Mouse (Mus musculus) limb, embryonic 14.5 days (tissue): Measurements from ENCODE around the gene Nat10. TPM values are rescaled to one million over a fixed set of nuclear protein-coding genes. Genes with fewer than 3 reads are reported as not detected.

Source experiments
- ATAC-seq: fragments of 200-750 bp; cut with Nextera tagmentation; 2 replicates; pipeline ENCODE4 v1.8.0; 2017; ENCODE audit warnings: low read depth, moderate number of reproducible peaks, moderate TSS enrichment; ENCODE audit not compliant: low FRiP score
- DNase-seq: peaks from one replicate; pipeline ENCODE4 v3.0.0-alpha.2; 2015; ENCODE audit warnings: low spot score
- H3K27ac ChIP-seq: fragments of 300-500 bp; sonication (generic); replicated peaks from 2 replicates; pipeline ENCODE4 v1.5.1; 2014; ENCODE audit warnings: low read depth, mild to moderate bottlenecking, low read length, moderate library complexity, mixed read lengths
- H3K27me3 ChIP-seq: fragments of 300-500 bp; sonication (generic); 2 replicates; pipeline ENCODE4 v1.6.1; 2014; ENCODE audit warnings: low read length, mixed read lengths; ENCODE audit not compliant: control insufficient read depth, insufficient read depth
- H3K36me3 ChIP-seq: fragments of 300-500 bp; sonication (generic); 2 replicates; pipeline ENCODE4 v1.6.1; 2014; ENCODE audit warnings: mild to moderate bottlenecking, low read length, moderate library complexity, mixed read lengths; ENCODE audit not compliant: control insufficient read depth, insufficient read depth
- H3K4me1 ChIP-seq: fragments of 300-500 bp; sonication (generic); 2 replicates; pipeline ENCODE4 v1.6.1; 2014; ENCODE audit warnings: antibody characterized with exemption, low read length, mixed read lengths; ENCODE audit not compliant: control insufficient read depth, insufficient read depth
- H3K4me2 ChIP-seq: fragments of 300-500 bp; sonication (generic); replicated peaks from 2 replicates; pipeline ENCODE4 v1.6.1; 2014; ENCODE audit warnings: low read depth, mild to moderate bottlenecking, low read length, moderate library complexity; ENCODE audit not compliant: severe bottlenecking
- H3K4me3 ChIP-seq: fragments of 300-500 bp; sonication (generic); replicated peaks from 2 replicates; pipeline ENCODE4 v1.5.1; 2014; ENCODE audit warnings: low read length
- H3K9ac ChIP-seq: fragments of 300-500 bp; sonication (generic); 2 replicates; pipeline ENCODE4 v1.6.1; 2014; ENCODE audit warnings: mild to moderate bottlenecking, low read depth, low read length, moderate library complexity; ENCODE audit not compliant: severe bottlenecking
- H3K9me3 ChIP-seq: fragments of 300-500 bp; sonication (generic); 2 replicates; pipeline ENCODE4 v1.6.1; 2016; ENCODE audit warnings: low read length; ENCODE audit not compliant: control insufficient read depth
- POLR2A ChIP-seq: fragments of 200-500 bp; IDR thresholded peaks from 2 replicates; pipeline ENCODE4 v1.8.0; 2012; ENCODE audit warnings: inconsistent platforms, mild to moderate bottlenecking, moderate library complexity, borderline replicate concordance; ENCODE audit not compliant: insufficient read depth, insufficient read length; ENCODE audit errors: extremely low read depth
- WGBS: fragments of 180-500 bp; shearing (Covaris S2); extraction: QIAGEN DNeasy Blood & Tissue Kit; methylation state at CpG from one replicate; pipeline ENCODE4 v1.1.7; 2014; 5-methylcytosine and 5-hydroxymethylcytosine counted together
- polyA plus RNA-seq, 2 experiments: library from polyadenylated mRNA; depleted of rRNA in 1 of 2; stranded (reverse) in 1 of 2; unstranded in 1 of 2; fragments of >200 nt; fragmentation: Nextera tagmentation in 1 of 2; extraction: Ambion mirVana in 1 of 2; gene quantifications; 2 replicates each; pipeline versions ENCODE4 v1.2.1 to v1.2.3; 2012 to 2014

Gene Nat10
- 57.2 and 85.5 TPM in 2 replicates for polyA plus RNA-seq (2012; rRNA removed)
- 24.0 and 28.1 TPM in 2 replicates for polyA plus RNA-seq (2014; fragmentation: Nextera tagmentation; extraction: Ambion mirVana)

- peak within 1 kb of the TSS; percentile 72 for H3K4me2 ChIP-seq
- peaks cover 4% of the 10 kb centered on the region; the same call in 1 of the 2 replicates for H3K4me1 ChIP-seq
- H3K4me3 ChIP-seq: peak within 1 kb of the TSS; percentile 75
- H3K27ac ChIP-seq: peak within 1 kb of the TSS; percentile 70; the same call in 1 of the 2 replicates
- H3K27me3 ChIP-seq: no peaks in the 10 kb centered on the region
- ATAC-seq: peak; percentile 94
- 1% methylated on average over 47 of the region's 47 CpGs for WGBS
- no peaks in the 10 kb centered on the region for H3K9me3 ChIP-seq
- H3K36me3 ChIP-seq: peaks cover 16% of the 10 kb centered on the region
- peak within 1 kb of the TSS; percentile 69 for H3K9ac ChIP-seq
- peak; percentile 21; the same call in 1 of the 2 replicates for TF ChIP-seq POLR2A
- peak; percentile 99 for DNase-seq
Observed at GRCm38 (mm10) chr2:103760906-103761716, at the start of gene Nat10. TSS of gene Nat10 (minus strand) at chr2:103761270.

- 85% methylated on average over 6 of the region's 6 CpGs for WGBS
- Histone ChIP-seq H3K9ac (no peak overlapping the region), H3K27me3 (no peaks in the 10 kb centered on the region), H3K4me1 (no peaks in the 10 kb centered on the region), H3K27ac (no peak overlapping the region), H3K4me2 (no peak overlapping the region), H3K4me3 (no peak overlapping the region), H3K9me3 (no peaks in the 10 kb centered on the region), H3K36me3 (no peaks in the 10 kb centered on the region)
- no peak for TF ChIP-seq POLR2A
- DNase-seq: no peak
- ATAC-seq: no peak
Observed at GRCm38 (mm10) chr2:103810412-103810811, 49.3 kb upstream of the Nat10 start.

GRCm38 (mm10) chr2:103808466-103808865 is 47.4 kb upstream of the Nat10 start:
- H3K27ac ChIP-seq: no peak overlapping the region
- no peak overlapping the region for H3K4me2 ChIP-seq
- H3K9me3 ChIP-seq: no peaks in the 10 kb centered on the region
- ATAC-seq (no peak), DNase-seq (no peak)
- H3K4me1 ChIP-seq: no peaks in the 10 kb centered on the region
- no peak overlapping the region for H3K4me3 ChIP-seq
- no peaks in the 10 kb centered on the region for H3K36me3 ChIP-seq
- no peak for TF ChIP-seq POLR2A
- no peaks in the 10 kb centered on the region for H3K27me3 ChIP-seq
- no peak overlapping the region for H3K9ac ChIP-seq

DNA sequence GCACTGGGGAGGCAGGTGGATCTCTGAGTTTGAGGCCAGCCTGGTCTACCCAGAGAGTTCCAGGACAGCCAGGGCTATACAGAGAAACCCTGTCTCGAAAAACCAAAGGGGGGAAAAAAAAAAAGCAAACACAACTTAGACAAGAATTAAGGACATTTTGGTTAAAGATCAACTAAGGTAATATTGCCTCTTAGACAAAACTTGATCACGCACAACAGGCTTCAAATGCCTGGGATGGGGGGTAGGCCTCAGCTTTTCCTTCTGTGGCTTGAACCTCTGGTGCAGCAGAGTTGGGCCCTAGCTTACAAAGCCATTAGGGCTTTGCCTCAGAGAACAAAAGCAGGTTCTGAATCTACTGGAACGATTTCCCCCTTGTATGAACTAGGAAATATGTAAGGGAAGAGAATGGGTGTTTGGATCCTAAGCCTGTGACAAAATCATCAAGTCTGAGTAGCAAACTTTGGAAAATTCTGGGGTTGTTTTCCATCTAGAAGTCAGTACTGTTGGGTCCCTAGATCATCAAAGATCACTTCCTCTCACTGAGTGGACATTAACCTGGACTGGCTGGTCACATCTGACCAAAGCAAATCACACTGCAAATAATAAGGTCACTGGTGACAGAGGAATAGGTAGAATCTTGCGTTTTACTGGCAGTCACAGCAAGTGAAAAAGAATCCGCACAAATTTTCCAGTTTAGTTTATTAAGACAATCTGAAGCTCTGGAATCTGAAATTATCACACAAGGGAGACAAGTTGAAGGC is 42.9 kb upstream of the Nat10 start:
- ATAC-seq: no peak
- no peak for DNase-seq
- no peaks in the 10 kb centered on the region for H3K4me1 ChIP-seq
- H3K9ac ChIP-seq: no peak overlapping the region
- no peaks in the 10 kb centered on the region for H3K36me3 ChIP-seq
- no peak for TF ChIP-seq POLR2A
- no peaks in the 10 kb centered on the region for H3K27me3 ChIP-seq
- no peak overlapping the region for H3K27ac ChIP-seq
- H3K4me3 ChIP-seq: no peak overlapping the region
- no peaks in the 10 kb centered on the region for H3K9me3 ChIP-seq
- 85% methylated on average over 5 of the region's 5 CpGs for WGBS
- no peak overlapping the region for H3K4me2 ChIP-seq

DNA sequence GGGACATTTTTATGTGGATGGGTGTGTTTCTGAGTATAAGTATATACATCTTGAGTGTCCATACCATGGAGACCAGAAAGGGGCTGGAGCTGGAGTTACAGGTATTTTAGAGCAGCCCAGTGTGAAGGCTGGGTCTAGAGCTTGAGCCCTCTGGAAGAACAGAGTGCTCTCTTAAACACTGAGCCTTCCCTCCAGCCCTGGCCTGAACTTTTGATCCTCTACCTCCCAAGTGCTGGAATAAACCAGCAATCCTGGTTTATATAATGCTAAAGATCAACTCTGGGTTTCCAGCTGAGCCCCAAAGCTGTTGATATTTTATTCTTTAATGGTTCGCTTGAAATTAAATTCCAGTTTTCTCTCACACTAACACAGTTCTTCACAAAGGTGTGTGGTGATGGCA is 41.4 kb upstream of the Nat10 start:
- Histone ChIP-seq H3K36me3 (no peaks in the 10 kb centered on the region), H3K27me3 (no peaks in the 10 kb centered on the region), H3K4me1 (no peaks in the 10 kb centered on the region), H3K4me2 (no peak overlapping the region), H3K27ac (no peak overlapping the region), H3K4me3 (no peak overlapping the region), H3K9me3 (no peaks in the 10 kb centered on the region), H3K9ac (no peak overlapping the region)
- WGBS: 70% methylated on average over 1 of the region's 1 CpGs
- no peak for TF ChIP-seq POLR2A
- DNase-seq (no peak), ATAC-seq (no peak)
